Comparison of ENCODE assay signal across 8 mouse cellular contexts in genomic region chr1:143739361-143740350, GRCm38 (mm10). TPM values are rescaled to one million over a fixed set of nuclear protein-coding genes. Genes with fewer than 3 reads are reported as not detected.
DNase-seq lines count a peak whose midpoint lies in the region; ATAC-seq and TF ChIP-seq lines count a peak whose summit lies in the region.

No protein-coding gene starts in this region.

- peaks cover 2 to 4% of the 10 kb centered on the region in 2 experiments; a peak in 2 of 4 replicates for H3K4me1 ChIP-seq in ES-E14 (ENCODE audit: control insufficient read depth in 2 of 2, insufficient read depth in 2 of 2, low read length in 2 of 2, poor library complexity in 1 of 2)
- peaks cover 22% of the 10 kb centered on the region for H3K4me1 ChIP-seq in forebrain, embryonic 16.5 days (replicated peaks; ENCODE audit: control insufficient read depth, insufficient read depth, low read length)
- no peaks in the 10 kb centered on the region for H3K4me1 ChIP-seq in lung, embryonic 14.5 days (ENCODE audit: insufficient read depth)
- H3K4me1 ChIP-seq in olfactory bulb, adult 2 months (ENCODE audit: control insufficient read depth, insufficient read depth, low read length): no peaks in the 10 kb centered on the region
- H3K4me1 ChIP-seq in thymus, adult 2 months (replicated peaks; ENCODE audit: control insufficient read depth, insufficient read depth, low read length): peaks cover 3% of the 10 kb centered on the region

- peak overlapping the region; percentile 94 for H3K9ac ChIP-seq in ES-E14 (ENCODE audit: insufficient read depth, low read depth, low read length, poor library complexity, severe bottlenecking)
- H3K9ac ChIP-seq in forebrain, embryonic 16.5 days (replicated peaks; ENCODE audit: low read depth, low read length): peak overlapping the region; percentile 89
- peak overlapping the region; percentile 71 for H3K9ac ChIP-seq in lung, embryonic 14.5 days

- H3K9me3 ChIP-seq in ES-E14 (ENCODE audit: control insufficient read depth, insufficient read depth, low read depth, low read length): no peaks in the 10 kb centered on the region
- no peaks in the 10 kb centered on the region for H3K9me3 ChIP-seq in forebrain, embryonic 16.5 days (ENCODE audit: control insufficient read depth, low read length)
- no peaks in the 10 kb centered on the region for H3K9me3 ChIP-seq in lung, embryonic 14.5 days (ENCODE audit: low read depth, low read length)

- peak overlapping the region; percentile 71 for H3K4me2 ChIP-seq in forebrain, embryonic 16.5 days (ENCODE audit: low read length)
- peak overlapping the region; percentile 85 for H3K4me2 ChIP-seq in lung, embryonic 14.5 days

- H3K27me3 ChIP-seq in forebrain, embryonic 16.5 days (replicated peaks; ENCODE audit: control insufficient read depth, insufficient read depth, low read length): no peaks in the 10 kb centered on the region
- H3K27me3 ChIP-seq in lung, embryonic 14.5 days (ENCODE audit: insufficient read depth, low read length): no peaks in the 10 kb centered on the region
- H3K27me3 ChIP-seq in thymus, adult 2 months (ENCODE audit: control insufficient read depth, insufficient read depth, low read length): no peaks in the 10 kb centered on the region

- under 1% methylated on average over 58 of the region's 71 CpGs for WGBS in forebrain, embryonic 16.5 days
- WGBS in lung, embryonic 14.5 days: under 1% methylated on average over 70 of the region's 71 CpGs
- WGBS in olfactory bulb, adult 2 months: 1% methylated on average over 71 of the region's 71 CpGs
- under 1% methylated on average over 70 of the region's 71 CpGs for WGBS in thymus, adult 2 months

- peak overlapping the region; percentile 76 for H3K27ac ChIP-seq in ES-E14 (ENCODE audit: insufficient read depth, low read depth, low read length, poor library complexity, severe bottlenecking)
- peak overlapping the region; percentile 93 for H3K27ac ChIP-seq in forebrain, embryonic 16.5 days (ENCODE audit: low read length)
- peak overlapping the region; percentile 95 for H3K27ac ChIP-seq in layer of hippocampus, adult 2 months
- H3K27ac ChIP-seq in lung, embryonic 14.5 days (ENCODE audit: low read depth): peak overlapping the region; percentile 82
- peak overlapping the region; percentile 14 for H3K27ac ChIP-seq in olfactory bulb, adult 2 months (ENCODE audit: insufficient read depth, low read depth, low read length)
- no peak overlapping the region for H3K27ac ChIP-seq in thymus, adult 2 months (ENCODE audit: control insufficient read depth, insufficient read depth, low read length)

- peaks cover 2% of the 10 kb centered on the region; the same call in 1 of the 2 replicates for H3K36me3 ChIP-seq in ES-E14 (ENCODE audit: control insufficient read depth, insufficient read depth, low read length, poor library complexity, severe bottlenecking)
- H3K36me3 ChIP-seq in forebrain, embryonic 16.5 days (ENCODE audit: control insufficient read depth, insufficient read depth): peaks cover 5% of the 10 kb centered on the region; the same call in 1 of the 2 replicates
- H3K36me3 ChIP-seq in lung, embryonic 14.5 days (ENCODE audit: insufficient read depth): peaks cover 4% of the 10 kb centered on the region
- peaks cover 11% of the 10 kb centered on the region; the same call in 1 of the 2 replicates for H3K36me3 ChIP-seq in thymus, adult 2 months (ENCODE audit: control insufficient read depth, insufficient read depth, low read length)

- intact Hi-C loops in heart, postnatal 36 days (cut with DNase I): loop anchor here (1.0 to 2.0 kb wide), 2 partner anchors 36 to 37 kb away; partner anchors contain the start of genes Trove2 and Uchl5

- peak; percentile 88 for TF ChIP-seq POLR2A in olfactory bulb, adult 2 months (IDR thresholded peaks at IDR 0.05; ENCODE audit: insufficient read depth, low read depth, low read length)
- TF ChIP-seq POLR2A in thymus, adult 2 months (IDR thresholded peaks at IDR 0.05; ENCODE audit: control insufficient read depth, extremely low read depth, insufficient read depth, low read length, poor library complexity): peak; percentile 55; the same call in 1 of the 2 replicates

- TF ChIP-seq CTCF in layer of hippocampus, adult 2 months (conservative IDR thresholded peaks at IDR 0.05): peak; percentile 1; the same call in 1 of the 2 replicates
- TF ChIP-seq CTCF in lung, embryonic 14.5 days (IDR thresholded peaks at IDR 0.05; ENCODE audit: low read depth): no peak
- TF ChIP-seq CTCF in olfactory bulb, adult 2 months (IDR thresholded peaks at IDR 0.05; ENCODE audit: insufficient read depth, low read depth, low read length): 0 out of 2 replicates have a peak, but pooled peaks have one; percentile 21
- TF ChIP-seq CTCF in thymus, adult 2 months (IDR thresholded peaks at IDR 0.05; ENCODE audit: borderline replicate concordance, control insufficient read depth, extremely low read depth, insufficient read depth, low read length, poor library complexity): peak; percentile 48; the same call in 1 of the 2 replicates

- in situ Hi-C loops in ES-E14 (cut with MboI; ENCODE audit: low sequenced_read_pairs in 2 of 2, unreplicated experiment in 2 of 2): no loop called here

- ATAC-seq in forebrain, embryonic 16.5 days: peak; percentile 92
- peak; percentile 96 for ATAC-seq in lung, embryonic 14.5 days (ENCODE audit: insufficient read depth)

- peak overlapping the region; percentile 89 to 96 for H3K4me3 ChIP-seq in ES-E14 (ENCODE audit: insufficient read depth in 1 of 2, low read depth in 1 of 2, low read length in 2 of 2, poor library complexity in 1 of 2, severe bottlenecking in 1 of 2)
- H3K4me3 ChIP-seq in forebrain, embryonic 16.5 days (replicated peaks; ENCODE audit: low read length): peak overlapping the region; percentile 78
- peak overlapping the region; percentile 62 for H3K4me3 ChIP-seq in layer of hippocampus, adult 2 months
- peak overlapping the region; percentile 73 for H3K4me3 ChIP-seq in lung, embryonic 14.5 days (ENCODE audit: low read depth, low read length)
- peak overlapping the region; percentile 86 for H3K4me3 ChIP-seq in olfactory bulb, adult 2 months (ENCODE audit: insufficient read depth, low read depth, low read length)
- peak overlapping the region; percentile 94 for H3K4me3 ChIP-seq in thymus, adult 2 months (ENCODE audit: control insufficient read depth, insufficient read depth, low read length)

- DNase-seq in ES-E14 (ENCODE audit: low read depth, low spot score): peak; percentile 71
- DNase-seq in cerebellum, adult 18-20 months: peak; percentile 96 to 98
- DNase-seq in heart, postnatal 36 days: peak; percentile 86
- peak; percentile 86 to 88 for DNase-seq in layer of hippocampus, adult 2 months (ENCODE audit: low spot score in 2 of 2)
- peak; percentile 91 for DNase-seq in lung, embryonic 14.5 days
- DNase-seq in thymus, adult 2 months: peak; percentile 96

TF ChIP-seq in ES-E14, 5 proteins besides CTCF, POLR2A, EP300 and RAD21:
- TF ChIP-seq HCFC1 (IDR thresholded peaks at IDR 0.05; ENCODE audit: borderline replicate concordance, insufficient read depth, low read length): peak; percentile 50; the same call in 1 of the 2 replicates
- no peak for TF ChIP-seq ZNF384 (IDR thresholded peaks at IDR 0.05; ENCODE audit: low read depth, low read length)
- TF ChIP-seq ZC3H11A (IDR thresholded peaks at IDR 0.05; ENCODE audit: borderline replicate concordance, low read depth, low read length): no peak
- TF ChIP-seq MAFK (IDR thresholded peaks at IDR 0.05; ENCODE audit: insufficient read depth, low read depth, low read length): no peak
TF ChIP-seq in ES-E14: peak in this region for 1.

RNA-seq across cellular contexts. Expression of gene Glrx2, which starts 23.5 kb away (rescaled TPM):
- 35.6 and 36.7 TPM in 2 replicates for total RNA-seq in ES-E14 (2012; rRNA removed)
- polyA plus RNA-seq in forebrain, embryonic 16.5 days (2015; fragmentation: Nextera tagmentation; extraction: Ambion mirVana): 144 and 160 TPM in 2 replicates
- 10 to 100 TPM; 81.7 to 87.3 TPM for total RNA-seq in heart, postnatal 36 days (2021)
- 100 to 1,000 TPM; 107 to 122 TPM for total RNA-seq in layer of hippocampus, adult 2 months (2021)
- 67.1 and 69.1 TPM in 2 replicates for polyA plus RNA-seq in lung, embryonic 14.5 days (2014; fragmentation: Nextera tagmentation; extraction: Ambion mirVana)
- polyA plus RNA-seq in olfactory bulb, adult 2 months (2012; ENCODE audit: insufficient read depth, insufficient read length, low replicate concordance, missing spikeins): not detected in 2 replicates
- 20.9 and 28.3 TPM in 2 replicates for polyA plus RNA-seq in thymus, adult 2 months (2012; rRNA removed)

RNA-seq across cellular contexts. Expression of gene Cdc73, which starts 37.0 kb away (rescaled TPM):
- 25.9 and 38.5 TPM in 2 replicates for total RNA-seq in ES-E14 (2012; rRNA removed)
- 25.4 and 29.0 TPM in 2 replicates for polyA plus RNA-seq in forebrain, embryonic 16.5 days (2015; fragmentation: Nextera tagmentation; extraction: Ambion mirVana)
- total RNA-seq in heart, postnatal 36 days (2021): 10 to 100 TPM; 52.5 to 56.5 TPM
- total RNA-seq in layer of hippocampus, adult 2 months (2021): 10 to 100 TPM; 74.4 to 75.1 TPM
- 22.2 and 24.7 TPM in 2 replicates for polyA plus RNA-seq in lung, embryonic 14.5 days (2014; fragmentation: Nextera tagmentation; extraction: Ambion mirVana)
- not detected in 2 replicates for polyA plus RNA-seq in olfactory bulb, adult 2 months (2012; ENCODE audit: insufficient read depth, insufficient read length, low replicate concordance, missing spikeins)
- 2.7 and 3.6 TPM in 2 replicates for polyA plus RNA-seq in thymus, adult 2 months (2012; rRNA removed)

RNA-seq across cellular contexts. Expression of gene Trove2, which starts 37.2 kb away (rescaled TPM):
- 16.8 TPM in 2 replicates for total RNA-seq in ES-E14 (2012; rRNA removed)
- polyA plus RNA-seq in forebrain, embryonic 16.5 days (2015; fragmentation: Nextera tagmentation; extraction: Ambion mirVana): 53.1 and 63.4 TPM in 2 replicates
- total RNA-seq in heart, postnatal 36 days (2021): 1 to 10 TPM; 7.9 to 9.6 TPM
- 10 to 100 TPM; 27.9 to 28.8 TPM for total RNA-seq in layer of hippocampus, adult 2 months (2021)
- polyA plus RNA-seq in lung, embryonic 14.5 days (2014; fragmentation: Nextera tagmentation; extraction: Ambion mirVana): 20.1 and 21.2 TPM in 2 replicates
- polyA plus RNA-seq in olfactory bulb, adult 2 months (2012; ENCODE audit: insufficient read depth, insufficient read length, low replicate concordance, missing spikeins): not detected in 2 replicates
- polyA plus RNA-seq in thymus, adult 2 months (2012; rRNA removed): 0.75 and 0.97 TPM in 2 replicates

RNA-seq across cellular contexts. Expression of gene Uchl5, which starts 37.4 kb away (rescaled TPM):
- total RNA-seq in ES-E14 (2012; rRNA removed): 41.7 and 58.5 TPM in 2 replicates
- 70.5 and 72.9 TPM in 2 replicates for polyA plus RNA-seq in forebrain, embryonic 16.5 days (2015; fragmentation: Nextera tagmentation; extraction: Ambion mirVana)
- 10 to 100 TPM; 17.0 to 18.4 TPM for total RNA-seq in heart, postnatal 36 days (2021)
- 10 to 100 TPM; 35.2 to 38.3 TPM for total RNA-seq in layer of hippocampus, adult 2 months (2021)
- polyA plus RNA-seq in lung, embryonic 14.5 days (2014; fragmentation: Nextera tagmentation; extraction: Ambion mirVana): 74.0 and 77.6 TPM in 2 replicates
- polyA plus RNA-seq in olfactory bulb, adult 2 months (2012; ENCODE audit: insufficient read depth, insufficient read length, low replicate concordance, missing spikeins): not detected in 2 replicates
- polyA plus RNA-seq in thymus, adult 2 months (2012; rRNA removed): 5.0 and 10.8 TPM in 2 replicates
